Mouse (Mus musculus): Measurements from ENCODE around the gene Morc1. TPM values are rescaled to one million over a fixed set of nuclear protein-coding genes. Genes with fewer than 3 reads are reported as not detected.

The Morc1 gene
- total and polyA plus RNA-seq, 3 experiments: 0.04 TPM; not detected in 2

DNA sequence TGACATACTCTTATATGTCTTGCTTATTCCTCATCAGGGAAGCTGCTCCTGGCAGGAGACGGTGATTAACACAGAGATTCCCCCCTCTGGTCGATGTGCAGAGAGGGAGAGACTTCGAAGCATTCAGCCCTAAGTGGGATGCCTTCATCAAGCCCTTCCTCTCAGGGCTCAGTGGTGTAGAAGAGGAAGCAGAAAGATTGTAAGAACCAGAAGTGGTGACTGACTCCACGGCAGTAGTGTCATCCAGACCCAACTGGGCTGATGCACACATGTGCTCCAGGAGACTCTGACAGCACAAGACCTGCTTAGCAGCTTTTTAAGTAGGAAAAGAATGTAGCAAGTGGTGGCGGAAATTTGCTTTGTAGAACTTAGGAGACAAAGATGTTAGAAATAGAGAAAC is 143.0 kb downstream of the Morc1 start:
- no peak for DNase-seq
- TF ChIP-seq EP300 (IDR thresholded peaks at IDR 0.05; ENCODE audit: insufficient read depth, low read depth, low read length) (no peak), POLR2A (IDR thresholded peaks at IDR 0.05; ENCODE audit: insufficient read depth, low read depth, low read length) (no peak), CTCF (IDR thresholded peaks at IDR 0.05) (no peak)
- no peak overlapping the region for H3K9ac ChIP-seq (ENCODE audit: low read depth, low read length)
- H3K79me2 ChIP-seq (replicated peaks; ENCODE audit: control insufficient read depth, insufficient read depth, low read length): no peaks in the 10 kb centered on the region
- 59% methylated on average over 5 of the region's 5 CpGs for WGBS
- no peaks in the 10 kb centered on the region for H3K27me3 ChIP-seq (ENCODE audit: control insufficient read depth, insufficient read depth, low read length)
- intact Hi-C loops (cut with DNase I): no loop called here
- H3K36me3 ChIP-seq (ENCODE audit: control insufficient read depth, insufficient read depth, low read length): no peaks in the 10 kb centered on the region
- H3K4me1 ChIP-seq (ENCODE audit: control insufficient read depth, insufficient read depth, low read length): no peaks in the 10 kb centered on the region
- H3K27ac ChIP-seq: no peak overlapping the region
- H3K4me3 ChIP-seq: no peak overlapping the region

- H3K9ac ChIP-seq (ENCODE audit: low read depth, low read length): no peak overlapping the region
- H3K36me3 ChIP-seq (ENCODE audit: control insufficient read depth, insufficient read depth, low read length): no peaks in the 10 kb centered on the region
- H3K4me1 ChIP-seq (ENCODE audit: control insufficient read depth, insufficient read depth, low read length): no peaks in the 10 kb centered on the region
- no peaks in the 10 kb centered on the region for H3K27me3 ChIP-seq (ENCODE audit: control insufficient read depth, insufficient read depth, low read length)
- WGBS: 60% methylated on average over 3 of the region's 3 CpGs
- H3K4me3 ChIP-seq: no peak overlapping the region
- no peak overlapping the region for H3K27ac ChIP-seq
- no peak for DNase-seq
- intact Hi-C loops (cut with DNase I): no loop called here
- H3K79me2 ChIP-seq (replicated peaks; ENCODE audit: control insufficient read depth, insufficient read depth, low read length): no peaks in the 10 kb centered on the region
- TF ChIP-seq CTCF (IDR thresholded peaks at IDR 0.05) (no peak), EP300 (IDR thresholded peaks at IDR 0.05; ENCODE audit: insufficient read depth, low read depth, low read length) (no peak), POLR2A (IDR thresholded peaks at IDR 0.05; ENCODE audit: insufficient read depth, low read depth, low read length) (no peak)
Measured at GRCm38 (mm10) chr16:48574499-48574898, 143.5 kb downstream of the Morc1 start.

DNA sequence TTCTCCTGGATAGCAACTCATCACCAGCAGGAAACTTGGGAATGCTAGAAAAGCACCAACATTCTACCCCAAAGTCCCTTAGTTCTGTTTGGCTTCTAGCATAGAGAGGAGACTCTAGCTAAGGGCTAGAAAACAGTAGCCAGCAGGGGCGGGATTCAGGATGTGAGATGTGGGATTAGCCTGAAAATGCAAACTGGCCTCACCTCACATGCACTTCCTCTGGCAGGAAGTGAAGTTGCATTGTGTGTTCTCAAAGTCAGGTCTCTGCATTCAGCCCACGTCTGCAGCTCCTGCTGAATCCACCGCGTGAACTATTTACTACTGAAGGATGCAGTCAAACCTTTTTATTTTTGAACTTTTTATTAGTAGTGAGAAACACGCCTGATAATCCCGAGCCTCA is 154.3 kb downstream of the Morc1 start:
- Histone ChIP-seq H3K36me3 (ENCODE audit: control insufficient read depth, insufficient read depth, low read length) (no peaks in the 10 kb centered on the region), H3K79me2 (replicated peaks; ENCODE audit: control insufficient read depth, insufficient read depth, low read length) (no peaks in the 10 kb centered on the region), H3K4me3 (no peak overlapping the region), H3K4me1 (ENCODE audit: control insufficient read depth, insufficient read depth, low read length) (no peaks in the 10 kb centered on the region; the same call in 1 of the 2 replicates), H3K9ac (ENCODE audit: low read depth, low read length) (no peak overlapping the region), H3K27me3 (ENCODE audit: control insufficient read depth, insufficient read depth, low read length) (no peaks in the 10 kb centered on the region), H3K27ac (no peak overlapping the region)
- no peak for TF ChIP-seq EP300 (IDR thresholded peaks at IDR 0.05; ENCODE audit: insufficient read depth, low read depth, low read length)
- no peak for TF ChIP-seq CTCF (IDR thresholded peaks at IDR 0.05)
- TF ChIP-seq POLR2A (IDR thresholded peaks at IDR 0.05; ENCODE audit: insufficient read depth, low read depth, low read length): no peak
- no peak for DNase-seq
- intact Hi-C loops (cut with DNase I): no loop called here
- WGBS: 40% methylated on average over 6 of the region's 6 CpGs

GRCm38 (mm10) chr16:48594457-48594856 is 163.4 kb downstream of the Morc1 start:
- intact Hi-C loops (cut with DNase I): no loop called here
- Histone ChIP-seq H3K9ac (ENCODE audit: low read depth, low read length) (no peak overlapping the region), H3K27ac (no peak overlapping the region), H3K4me3 (no peak overlapping the region), H3K4me1 (ENCODE audit: control insufficient read depth, insufficient read depth, low read length) (no peaks in the 10 kb centered on the region), H3K36me3 (ENCODE audit: control insufficient read depth, insufficient read depth, low read length) (no peaks in the 10 kb centered on the region), H3K79me2 (replicated peaks; ENCODE audit: control insufficient read depth, insufficient read depth, low read length) (no peaks in the 10 kb centered on the region), H3K27me3 (ENCODE audit: control insufficient read depth, insufficient read depth, low read length) (no peaks in the 10 kb centered on the region)
- WGBS: 82% methylated on average over 5 of the region's 5 CpGs
- TF ChIP-seq CTCF (IDR thresholded peaks at IDR 0.05) (no peak), EP300 (IDR thresholded peaks at IDR 0.05; ENCODE audit: insufficient read depth, low read depth, low read length) (no peak), POLR2A (IDR thresholded peaks at IDR 0.05; ENCODE audit: insufficient read depth, low read depth, low read length) (no peak)
- no peak for DNase-seq

GRCm38 (mm10) chr16:48595216-48595615 is 164.2 kb downstream of the Morc1 start:
- no peak for DNase-seq
- H3K27ac ChIP-seq: no peak overlapping the region
- H3K4me1 ChIP-seq (ENCODE audit: control insufficient read depth, insufficient read depth, low read length): no peaks in the 10 kb centered on the region
- H3K9ac ChIP-seq (ENCODE audit: low read depth, low read length): no peak overlapping the region
- TF ChIP-seq EP300 (IDR thresholded peaks at IDR 0.05; ENCODE audit: insufficient read depth, low read depth, low read length) (no peak), CTCF (IDR thresholded peaks at IDR 0.05) (no peak), POLR2A (IDR thresholded peaks at IDR 0.05; ENCODE audit: insufficient read depth, low read depth, low read length) (no peak)
- 78% methylated on average over 1 of the region's 1 CpGs for WGBS
- H3K79me2 ChIP-seq (replicated peaks; ENCODE audit: control insufficient read depth, insufficient read depth, low read length): no peaks in the 10 kb centered on the region
- H3K36me3 ChIP-seq (ENCODE audit: control insufficient read depth, insufficient read depth, low read length): no peaks in the 10 kb centered on the region
- H3K4me3 ChIP-seq: no peak overlapping the region
- H3K27me3 ChIP-seq (ENCODE audit: control insufficient read depth, insufficient read depth, low read length): no peaks in the 10 kb centered on the region
- intact Hi-C loops (cut with DNase I): no loop called here

DNA sequence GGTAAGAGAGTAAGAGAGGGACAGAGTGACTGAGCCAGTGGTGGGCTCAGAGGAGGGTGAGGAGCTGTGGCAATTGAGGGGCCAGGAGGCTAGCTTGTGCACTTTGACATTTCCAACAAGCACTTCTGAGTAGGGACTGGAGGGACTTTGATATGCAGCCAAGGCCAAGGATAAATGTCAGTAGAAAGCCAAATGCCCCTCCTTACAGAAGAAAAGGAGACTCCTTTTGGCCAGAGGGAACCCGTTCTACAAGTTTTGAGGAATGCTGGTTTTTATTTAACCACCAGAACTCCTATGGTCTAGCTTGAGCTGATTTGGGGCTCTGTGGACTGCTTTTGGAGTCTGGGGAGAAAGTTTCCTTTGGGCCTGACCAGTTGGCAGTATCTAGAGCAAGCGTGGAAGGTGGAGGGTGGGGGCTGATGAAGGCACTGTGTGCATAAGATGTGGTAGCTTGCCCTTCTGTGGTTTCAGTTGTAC is 172.7 kb downstream of the Morc1 start:
- WGBS: 76% methylated on average over 2 of the region's 2 CpGs
- Histone ChIP-seq H3K27ac (no peak overlapping the region), H3K79me2 (replicated peaks; ENCODE audit: control insufficient read depth, insufficient read depth, low read length) (no peaks in the 10 kb centered on the region), H3K9ac (ENCODE audit: low read depth, low read length) (no peak overlapping the region), H3K4me3 (no peak overlapping the region), H3K4me1 (ENCODE audit: control insufficient read depth, insufficient read depth, low read length) (no peaks in the 10 kb centered on the region), H3K36me3 (ENCODE audit: control insufficient read depth, insufficient read depth, low read length) (no peaks in the 10 kb centered on the region), H3K27me3 (ENCODE audit: control insufficient read depth, insufficient read depth, low read length) (no peaks in the 10 kb centered on the region)
- no peak for TF ChIP-seq EP300 (IDR thresholded peaks at IDR 0.05; ENCODE audit: insufficient read depth, low read depth, low read length)
- TF ChIP-seq POLR2A (IDR thresholded peaks at IDR 0.05; ENCODE audit: insufficient read depth, low read depth, low read length): no peak
- TF ChIP-seq CTCF (IDR thresholded peaks at IDR 0.05): no peak
- no peak for DNase-seq
- intact Hi-C loops (cut with DNase I): no loop called here

All from heart, adult 2 months (tissue).